18 mouse cellular contexts compared by ENCODE assay signal in genomic region chr19:28375746-28376145, GRCm38 (mm10).
A peak's percentile ranks its signal among the peaks of the same experiment; 100 is the strongest.
DNase-seq lines count a peak whose midpoint lies in the region; ATAC-seq and TF ChIP-seq lines count a peak whose summit lies in the region.
"Had no signal": no experiment of that assay in that cellular context is flagged by ENCODE, and none has a peak within 500 bp of the region (broad histone marks: within the 10 kb centered on the region; RNA-seq: fewer than 3 reads in every experiment).

No protein-coding gene starts in this region.

- H3K27ac ChIP-seq in heart, embryonic 12.5 days (ENCODE audit: poor library complexity, severe bottlenecking): no peak overlapping the region
- peak overlapping the region; percentile 72 for H3K27ac ChIP-seq in layer of hippocampus, adult 2 months
- H3K27ac ChIP-seq: forebrain, embryonic 12.5 days; hindbrain, postnatal 0 days; kidney, postnatal 0 days; liver, embryonic 15.5 days; macrophage had no signal

- H3K4me2 ChIP-seq in heart, embryonic 12.5 days: no peak overlapping the region
- H3K4me2 ChIP-seq: forebrain, embryonic 12.5 days; heart, embryonic 11.5 days; liver, embryonic 15.5 days; midbrain, embryonic 11.5 days had no signal

- WGBS in heart, embryonic 12.5 days: 78% methylated on average over 2 of the region's 2 CpGs

- no peaks in the 10 kb centered on the region for H3K9me3 ChIP-seq in heart, embryonic 12.5 days (replicated peaks)
- H3K9me3 ChIP-seq: forebrain, embryonic 12.5 days; liver, embryonic 15.5 days had no signal

- no peak overlapping the region for H3K4me3 ChIP-seq in heart, embryonic 12.5 days
- no peak overlapping the region for H3K4me3 ChIP-seq in layer of hippocampus, adult 2 months
- H3K4me3 ChIP-seq: forebrain, embryonic 12.5 days; liver, embryonic 15.5 days had no signal

- no peaks in the 10 kb centered on the region for H3K4me1 ChIP-seq in heart, embryonic 12.5 days (replicated peaks)
- H3K4me1 ChIP-seq: liver, embryonic 15.5 days had no signal

- DNase-seq in adrenal gland, postnatal 10 days: peak; percentile 30
- DNase-seq in adrenal gland, postnatal 25 days: no peak
- DNase-seq in heart, adult 11 months: peak; percentile 90
- no peak for DNase-seq in layer of hippocampus, adult 2 months (ENCODE audit: low spot score in 2 of 2)
- DNase-seq in layer of hippocampus, adult 9-10 months (ENCODE audit: low spot score): no peak
- DNase-seq in fat pad, adult 2 months (ENCODE audit: extremely low read depth, low read depth, low spot score): peak; percentile 14
- DNase-seq in right cerebral cortex, adult 18-20 months: no peak
- DNase-seq: adrenal gland, adult 8-10 months; thymus, postnatal 36 days had no signal

- H3K9ac ChIP-seq in heart, embryonic 12.5 days: no peak overlapping the region
- H3K9ac ChIP-seq: forebrain, embryonic 12.5 days; liver, embryonic 15.5 days had no signal

- H3K36me3 ChIP-seq in heart, embryonic 12.5 days: no peaks in the 10 kb centered on the region
- H3K36me3 ChIP-seq: forebrain, embryonic 12.5 days; liver, embryonic 15.5 days had no signal

- TF ChIP-seq CTCF in layer of hippocampus, adult 2 months (conservative IDR thresholded peaks at IDR 0.05): no peak

- no peaks in the 10 kb centered on the region for H3K27me3 ChIP-seq in heart, embryonic 12.5 days (replicated peaks)
- H3K27me3 ChIP-seq: CH12.LX; liver, embryonic 15.5 days had no signal

- ATAC-seq in heart, embryonic 12.5 days (ENCODE audit: insufficient number of reproducible peaks, low FRiP score): no peak
- ATAC-seq: hindbrain, postnatal 0 days had no signal

Comparison
In these comparisons a context has a peak if more than half of its experiments do, and no peak if none do; other contexts are left out.
1. DNase-seq: peak in adrenal gland, postnatal 10 days (single experiment), heart, adult 11 months (single experiment) and fat pad, adult 2 months (single experiment); none in adrenal gland, postnatal 25 days (single experiment), layer of hippocampus, adult 2 months (0 of 2), layer of hippocampus, adult 9-10 months (single experiment) and right cerebral cortex, adult 18-20 months (single experiment).